Mouse (Mus musculus) brain, embryonic 14.5 days (tissue): ENCODE data around the gene Zbtb16.

Source experiments
- CTCF ChIP-seq: fragments of 200-500 bp; IDR thresholded peaks from 2 replicates; pipeline ENCODE4 v1.5.1; 2012; ENCODE audit warnings: inconsistent platforms, mild to moderate bottlenecking, moderate library complexity, borderline replicate concordance; ENCODE audit not compliant: insufficient read depth, insufficient read length; ENCODE audit errors: extremely low read depth
- POLR2A ChIP-seq: fragments of 200-500 bp; IDR thresholded peaks from 2 replicates; pipeline ENCODE4 v1.6.1; 2012; ENCODE audit warnings: mild to moderate bottlenecking, inconsistent platforms, borderline replicate concordance; ENCODE audit not compliant: poor library complexity, insufficient read depth, insufficient read length, severe bottlenecking; ENCODE audit errors: extremely low read depth

DNA sequence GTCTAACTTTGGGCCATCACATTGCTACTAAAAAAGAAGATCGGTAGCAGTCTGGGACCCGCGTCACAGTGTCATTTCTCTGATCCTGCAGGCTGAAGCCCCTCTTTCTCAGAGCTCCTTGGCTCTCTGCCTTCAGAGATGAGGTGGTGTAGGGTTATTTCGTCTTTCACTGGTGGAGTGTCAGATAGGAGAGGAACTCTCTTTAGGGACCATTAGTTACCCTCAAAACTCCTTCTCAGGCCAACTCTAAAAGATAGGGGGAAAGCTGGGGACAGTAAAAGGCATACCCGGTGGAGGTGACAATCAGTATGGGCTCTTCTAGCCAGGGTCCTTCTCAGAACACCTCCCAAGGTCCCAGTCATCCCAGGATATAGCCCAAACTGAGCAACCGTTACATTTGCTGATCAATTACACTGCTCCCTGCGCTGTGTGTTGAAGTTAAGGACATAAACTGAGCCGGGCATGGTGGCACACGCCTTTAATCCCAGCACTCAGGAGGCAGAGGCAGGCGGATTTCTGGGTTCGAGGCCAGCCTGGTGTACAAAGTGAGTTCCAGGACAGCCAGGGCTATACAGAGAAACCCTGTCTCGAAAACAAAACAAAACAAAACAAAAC lies 21.0 kb downstream of the Zbtb16 start:
- no peak for TF ChIP-seq CTCF
- TF ChIP-seq POLR2A: no peak
